Mouse (Mus musculus) lung, postnatal 10 days (tissue): Measurements from ENCODE around the gene Scfd2.

Source experiments
- DNase-seq: peaks from one replicate; pipeline ENCODE4 v3.0.0; 2021

Gene Scfd2

DNA sequence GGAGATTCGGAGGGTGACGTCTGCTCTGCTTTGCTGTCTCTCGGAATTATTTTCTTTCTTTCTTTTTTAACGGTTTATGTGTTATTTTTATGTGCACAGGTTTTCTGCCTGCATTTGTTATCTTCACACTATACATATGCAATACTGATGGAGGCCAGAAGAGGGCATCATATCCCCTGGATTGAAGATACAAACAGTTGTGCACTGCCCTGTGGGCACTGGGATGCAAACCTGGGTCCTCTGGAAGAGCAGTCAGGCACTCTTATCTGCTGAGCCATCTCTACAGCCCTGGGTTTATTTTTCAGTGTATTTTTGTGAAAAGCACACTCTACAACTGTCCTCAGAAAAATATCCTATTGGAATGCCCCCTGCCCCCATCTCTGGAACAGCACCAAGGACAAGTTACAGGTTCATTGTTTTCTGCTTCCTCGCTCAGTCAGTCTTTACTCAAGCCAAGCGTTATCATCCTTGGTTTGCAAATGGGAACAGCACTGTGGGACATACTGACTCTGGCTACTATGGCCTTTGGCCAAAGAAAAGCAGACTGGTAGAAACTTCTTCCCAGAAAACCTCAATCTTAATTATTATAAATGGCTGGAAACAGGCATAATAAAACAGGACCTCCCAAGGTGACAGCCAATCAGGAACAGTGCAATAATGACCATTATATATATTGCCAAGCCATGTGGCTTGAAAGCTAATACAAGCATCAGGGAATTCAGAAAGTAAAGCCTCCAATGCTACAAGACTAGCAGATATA, 75.9 kb downstream of the Scfd2 start:
- DNase-seq: no peak

DNA sequence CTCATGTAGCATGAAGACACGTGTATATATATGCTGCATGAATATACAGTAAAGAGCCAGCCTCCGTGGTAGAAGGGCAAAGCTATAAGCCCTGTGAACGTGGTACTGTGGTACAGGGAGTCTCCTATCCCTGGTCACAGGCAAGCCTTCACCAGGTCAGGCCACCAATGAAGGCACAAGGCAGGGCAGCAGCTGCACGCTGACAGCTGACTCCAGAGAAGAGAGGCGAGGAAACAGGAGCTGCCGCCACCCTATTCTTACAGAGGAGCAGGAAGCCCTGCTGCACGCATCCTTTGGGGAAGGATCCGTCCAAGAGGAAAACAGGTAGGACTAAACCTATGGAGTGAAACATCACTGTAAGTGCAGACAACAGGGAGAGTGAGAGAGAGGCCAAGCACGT, 76.5 kb downstream of the Scfd2 start:
- DNase-seq: no peak

DNA sequence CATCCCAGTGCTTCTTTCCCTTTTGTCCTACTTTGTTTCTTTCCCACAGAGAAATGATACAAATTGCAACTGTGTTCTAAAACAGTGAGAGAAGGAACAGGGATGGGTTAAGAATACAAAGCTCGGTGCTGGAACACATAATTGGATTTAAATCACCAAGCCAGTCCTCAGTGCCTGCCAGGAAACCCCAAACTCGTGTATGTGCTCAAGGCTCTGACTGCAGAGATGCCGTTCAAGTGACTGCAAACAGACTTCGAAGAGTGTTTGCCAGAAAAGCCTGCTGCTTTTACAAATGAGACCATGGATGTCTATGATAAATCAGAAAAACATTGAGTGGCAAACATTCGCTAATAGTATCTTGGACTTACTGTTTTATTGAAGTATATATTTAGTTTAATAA, 80.6 kb downstream of the Scfd2 start:
- DNase-seq: no peak

GRCm38 (mm10) chr5:74447517-74448334, 83.8 kb downstream of the Scfd2 start:
- no peak for DNase-seq

- DNase-seq: no peak
These were observed 85.7 kb downstream of the Scfd2 start for GRCm38 (mm10) chr5:74445861-74446260.

GRCm38 (mm10) chr5:74438353-74438752, 93.2 kb downstream of the Scfd2 start:
- no peak for DNase-seq

DNA sequence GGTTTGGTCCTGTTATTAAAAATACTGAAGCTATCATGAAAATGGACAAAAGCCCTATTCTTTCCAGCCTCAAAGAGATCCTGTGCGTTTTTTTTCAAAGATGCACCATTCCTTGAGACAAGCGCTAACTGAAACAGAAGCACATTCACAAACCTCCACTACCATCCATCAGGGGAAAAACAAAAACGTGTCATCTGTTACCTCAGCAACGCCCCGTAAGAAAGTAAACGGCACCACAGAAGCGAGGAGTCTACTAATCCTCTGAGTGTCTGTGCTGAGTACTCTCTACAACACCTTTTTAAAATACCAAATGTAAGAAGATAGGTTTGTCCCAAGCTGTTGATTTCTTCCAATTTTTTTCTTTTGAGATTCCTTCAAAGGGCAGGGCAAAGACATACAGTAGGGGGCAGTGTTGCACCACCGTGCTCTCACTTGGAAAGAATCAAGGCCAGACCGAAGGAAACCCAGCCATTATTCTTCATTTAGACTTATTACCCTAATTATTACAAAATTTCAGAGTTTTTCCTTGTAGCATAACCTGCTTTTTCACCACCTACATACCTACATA, 97.9 kb downstream of the Scfd2 start:
- DNase-seq: peak; percentile 83

DNA sequence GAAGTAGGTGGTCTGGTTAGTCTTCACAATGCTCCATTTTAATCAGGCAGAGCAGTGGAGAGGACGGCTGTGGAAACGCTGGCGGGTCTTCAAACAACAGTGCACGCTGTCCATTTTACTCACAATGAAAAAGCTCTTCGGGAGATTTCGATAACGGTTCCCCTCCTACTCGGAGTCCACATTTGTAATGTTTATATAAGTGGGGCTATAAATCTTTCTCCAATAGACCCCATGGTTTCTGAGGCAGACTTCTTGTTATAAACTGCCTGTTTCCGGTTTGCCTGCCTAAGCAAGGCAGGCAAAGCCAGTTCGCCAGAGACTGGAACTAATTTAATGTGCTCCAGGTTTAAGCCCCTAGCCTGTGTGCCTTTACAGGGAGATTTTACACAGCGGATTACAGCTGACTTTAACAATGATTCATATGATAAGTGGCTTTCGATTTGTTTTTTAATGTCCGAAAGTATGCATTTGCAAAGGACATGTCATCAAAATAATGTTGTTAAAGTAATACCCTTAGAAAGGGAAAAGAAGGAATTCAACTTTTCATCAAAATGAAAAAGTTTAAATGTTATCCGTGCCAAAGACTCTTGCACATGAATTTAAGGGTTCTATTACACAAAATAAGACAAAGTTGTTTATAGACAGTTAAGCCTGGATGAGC, 98.5 kb downstream of the Scfd2 start:
- DNase-seq: no peak

DNA sequence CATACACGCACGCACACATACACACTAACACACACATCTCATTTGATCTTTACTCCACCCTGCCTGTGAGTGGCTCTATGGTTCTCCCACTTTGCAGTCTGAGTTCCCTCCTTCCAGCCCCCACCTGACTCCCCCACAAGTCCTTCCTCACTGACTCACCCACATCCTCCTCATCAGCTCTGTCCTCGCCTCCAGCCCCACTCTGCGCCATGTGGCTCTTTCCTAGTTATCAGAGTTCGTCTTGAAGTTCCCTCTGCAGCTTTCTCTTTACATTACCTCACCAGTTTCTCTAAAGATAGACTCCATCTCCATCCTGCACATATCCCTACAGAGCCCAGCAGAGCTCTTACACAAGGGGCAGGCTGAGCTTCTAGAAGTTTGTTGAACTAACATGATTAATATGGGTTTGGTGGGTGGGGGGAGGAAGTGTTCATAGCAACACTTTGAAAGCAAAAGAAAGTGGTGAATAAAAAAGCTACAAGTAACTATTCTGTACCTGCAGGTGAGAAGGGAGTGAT, 110.9 kb downstream of the Scfd2 start:
- DNase-seq: no peak

DNA sequence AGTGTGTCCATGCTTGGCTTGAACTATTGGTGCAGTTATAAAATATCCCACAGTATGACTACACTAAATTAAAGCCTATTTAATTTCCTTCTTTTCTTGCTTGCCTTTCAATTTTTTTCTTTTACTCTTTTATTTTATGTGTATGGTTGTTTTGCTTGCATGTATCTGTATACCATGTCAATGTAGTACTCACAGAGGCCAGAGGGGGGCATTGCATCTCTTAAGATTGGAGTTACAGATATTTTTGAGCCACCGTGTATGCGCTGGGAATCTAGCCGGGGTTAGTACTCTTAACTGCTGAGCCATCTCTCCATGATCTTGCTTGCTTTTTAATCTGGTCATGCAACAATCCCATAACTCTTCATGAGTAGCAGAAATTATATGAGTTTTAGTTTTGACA, 119.0 kb downstream of the Scfd2 start:
- no peak for DNase-seq

DNA sequence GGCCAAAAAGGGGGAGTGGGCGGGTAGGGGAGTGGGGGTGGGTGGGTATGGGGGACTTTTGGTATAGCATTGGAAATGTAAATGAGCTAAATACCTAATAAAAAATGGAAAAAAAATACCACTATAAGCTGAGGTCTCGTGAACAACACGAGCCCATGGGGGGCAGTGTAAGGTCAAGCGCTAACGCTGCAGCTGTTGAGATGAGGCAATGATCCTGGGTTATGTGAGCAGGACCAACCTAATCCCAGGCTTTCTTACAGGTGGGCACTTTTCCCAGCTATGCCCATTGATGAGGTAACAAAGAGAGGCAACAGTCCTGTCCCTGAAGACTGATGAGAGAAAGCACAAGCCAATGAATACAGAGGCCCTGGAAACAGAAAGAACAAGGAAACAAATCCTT, 126.7 kb downstream of the Scfd2 start:
- DNase-seq: no peak

DNA sequence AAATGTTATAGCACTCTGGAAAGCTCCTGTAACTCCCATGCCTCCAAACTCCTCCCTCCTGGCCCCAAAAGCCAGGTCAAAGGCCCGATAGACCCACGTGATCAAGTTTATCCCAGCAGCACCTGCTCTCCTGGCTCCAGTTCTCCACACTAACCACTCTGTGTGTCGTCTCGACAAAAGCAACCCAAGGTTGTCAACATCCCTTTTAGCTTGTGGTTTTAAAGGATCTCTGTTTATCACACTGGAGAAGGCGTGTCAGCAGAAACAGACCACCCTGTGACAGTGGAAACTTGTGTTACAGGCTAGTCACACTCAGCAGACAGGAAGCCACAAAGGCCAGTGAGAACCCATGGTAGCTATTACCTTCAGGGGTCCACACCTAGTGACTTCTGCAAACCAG, 127.5 kb downstream of the Scfd2 start:
- DNase-seq: no peak

DNA sequence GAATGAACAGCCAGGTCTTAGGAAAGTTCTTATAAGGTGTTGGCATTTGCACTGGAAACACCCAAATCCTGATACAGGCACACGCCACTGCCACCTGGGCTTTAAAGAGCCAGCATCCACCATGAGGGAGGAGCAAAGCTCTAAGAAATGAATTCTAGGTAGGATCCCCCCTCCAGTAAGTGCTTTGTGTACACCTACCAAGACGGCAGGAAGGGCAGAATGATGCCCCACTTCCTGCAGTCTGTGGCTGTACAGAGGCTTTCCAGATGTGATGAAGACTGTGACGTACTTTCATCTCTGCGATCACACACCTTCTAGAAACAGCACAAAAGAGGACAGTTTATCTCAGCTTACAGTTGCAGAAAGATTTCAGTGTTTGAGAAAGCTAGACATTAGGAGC, 128.9 kb downstream of the Scfd2 start:
- no peak for DNase-seq

DNA sequence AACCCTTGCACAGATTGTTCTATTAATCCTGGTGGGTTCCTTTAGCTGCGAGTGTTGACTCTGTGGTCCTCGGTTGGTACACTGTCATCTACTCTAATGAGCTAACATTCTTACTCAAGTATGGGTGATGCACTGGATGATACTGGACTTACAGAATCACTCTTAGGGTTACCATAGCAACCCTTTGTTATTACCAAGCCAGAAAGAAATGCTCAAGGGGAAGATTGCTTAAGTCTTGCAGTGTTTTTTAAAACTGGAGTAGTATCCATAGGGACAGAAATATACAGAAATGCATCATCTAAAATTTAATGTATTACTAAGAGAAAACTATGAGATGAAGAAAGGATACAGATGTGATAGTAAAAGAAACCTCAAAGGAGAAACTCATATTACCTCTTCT, 139.8 kb downstream of the Scfd2 start:
- no peak for DNase-seq

DNA sequence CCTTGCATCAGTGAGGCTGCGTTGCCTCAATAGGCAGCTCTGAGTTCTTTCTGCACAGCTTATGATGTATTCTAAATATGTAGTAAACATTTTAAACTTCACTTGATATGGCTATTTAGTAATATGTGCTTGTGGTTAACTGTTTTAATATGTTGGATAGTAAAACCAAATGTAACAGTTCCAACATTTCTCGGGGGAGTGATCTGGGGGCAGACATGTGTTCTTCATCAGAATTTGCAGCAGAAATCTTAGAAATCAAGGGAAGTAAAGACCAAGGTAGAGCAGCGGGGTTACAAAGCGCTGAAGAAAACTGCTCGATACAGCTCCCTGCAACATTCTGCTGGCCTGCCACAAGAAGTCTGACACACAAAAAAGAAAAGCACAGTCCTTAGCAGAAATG, 140.2 kb downstream of the Scfd2 start:
- no peak for DNase-seq

- DNase-seq: peak; percentile 17
These were observed 142.7 kb downstream of the Scfd2 start for GRCm38 (mm10) chr5:74388849-74389248.

DNA sequence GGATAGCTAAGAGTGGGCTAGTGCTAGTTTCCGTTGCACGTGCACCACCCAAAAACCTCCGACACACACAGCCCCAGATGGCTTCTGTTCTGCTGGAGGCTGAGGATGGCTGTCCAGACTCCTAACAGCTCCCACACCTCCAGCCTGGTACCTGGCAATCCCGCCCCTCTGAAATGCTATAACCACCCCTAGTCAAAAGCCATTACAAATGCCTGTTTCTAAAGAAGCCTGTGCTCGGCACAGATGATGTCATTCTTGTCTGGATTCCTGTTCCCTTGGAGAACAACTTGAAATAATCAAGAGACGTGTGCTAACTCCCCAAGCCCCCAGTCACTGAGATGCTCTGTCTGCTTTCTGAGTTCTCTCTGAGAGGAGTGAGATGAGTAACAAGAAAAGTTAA, 143.5 kb downstream of the Scfd2 start:
- no peak for DNase-seq

- no peak for DNase-seq
These were observed 144.2 kb downstream of the Scfd2 start for GRCm38 (mm10) chr5:74387143-74387886.

GRCm38 (mm10) chr5:74380045-74380444, 151.5 kb downstream of the Scfd2 start:
- DNase-seq: no peak

- DNase-seq: no peak
These were observed 164.9 kb downstream of the Scfd2 start for GRCm38 (mm10) chr5:74366710-74367101.

DNA sequence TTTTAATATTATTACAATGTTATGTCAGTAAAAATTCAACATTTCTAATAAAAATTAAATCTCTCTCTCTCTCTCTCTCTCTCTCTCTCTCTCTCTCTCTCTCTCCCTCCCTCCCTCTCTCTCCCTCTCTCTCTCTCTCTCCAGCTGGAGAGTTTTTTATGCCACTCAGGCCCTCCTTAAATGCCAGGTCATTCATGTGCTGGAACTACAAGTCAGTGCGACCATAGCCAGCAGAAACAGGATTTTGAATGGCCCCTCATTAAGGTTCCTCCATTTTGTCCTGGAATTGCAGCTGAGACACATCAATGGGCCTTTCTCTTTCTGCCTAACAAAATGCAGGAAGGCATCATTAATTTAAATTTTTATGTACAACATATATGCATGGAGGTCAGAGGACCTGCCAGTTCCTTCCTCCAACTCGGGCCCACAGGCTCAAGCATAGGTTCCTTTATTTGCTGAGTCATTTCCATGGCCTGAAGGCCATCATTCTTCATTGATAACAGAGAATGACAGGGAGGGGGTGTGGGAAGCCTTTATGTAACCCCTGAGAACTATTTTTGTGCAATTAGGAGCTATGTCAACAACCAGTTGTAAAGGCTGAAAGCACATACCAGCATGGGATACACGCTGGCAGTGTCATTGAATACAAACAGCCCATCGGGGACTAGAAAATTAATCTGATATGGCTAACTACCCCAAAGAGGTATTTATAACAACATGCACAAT, 165.4 kb downstream of the Scfd2 start:
- no peak for DNase-seq

- no peak for DNase-seq
These were observed 166.2 kb downstream of the Scfd2 start for GRCm38 (mm10) chr5:74365408-74365807.
